Mouse (Mus musculus): ENCODE data around the gene Psmb8. TPM values are rescaled to one million over a fixed set of nuclear protein-coding genes. Genes with fewer than 3 reads are reported as not detected.

The Psmb8 gene
- polyA plus RNA-seq, 1 experiment = 16.1 TPM

GRCm38 (mm10) chr17:34201506-34202055 is 4.1 kb downstream of the Psmb8 start:
- TF ChIP-seq CTCF (IDR thresholded peaks at IDR 0.05; ENCODE audit: borderline replicate concordance, insufficient read depth, low read length) = no peak
- no peak for TF ChIP-seq POLR2A (IDR thresholded peaks at IDR 0.05; ENCODE audit: low read depth, low read length)
- H3K27ac ChIP-seq (ENCODE audit: insufficient read depth, low read length) = no peak overlapping the region
- no peak overlapping the region for H3K4me3 ChIP-seq (ENCODE audit: insufficient read depth, low read length)
- no peaks in the 10 kb centered on the region for H3K4me1 ChIP-seq (ENCODE audit: control insufficient read depth, insufficient read depth, low read length)

DNA sequence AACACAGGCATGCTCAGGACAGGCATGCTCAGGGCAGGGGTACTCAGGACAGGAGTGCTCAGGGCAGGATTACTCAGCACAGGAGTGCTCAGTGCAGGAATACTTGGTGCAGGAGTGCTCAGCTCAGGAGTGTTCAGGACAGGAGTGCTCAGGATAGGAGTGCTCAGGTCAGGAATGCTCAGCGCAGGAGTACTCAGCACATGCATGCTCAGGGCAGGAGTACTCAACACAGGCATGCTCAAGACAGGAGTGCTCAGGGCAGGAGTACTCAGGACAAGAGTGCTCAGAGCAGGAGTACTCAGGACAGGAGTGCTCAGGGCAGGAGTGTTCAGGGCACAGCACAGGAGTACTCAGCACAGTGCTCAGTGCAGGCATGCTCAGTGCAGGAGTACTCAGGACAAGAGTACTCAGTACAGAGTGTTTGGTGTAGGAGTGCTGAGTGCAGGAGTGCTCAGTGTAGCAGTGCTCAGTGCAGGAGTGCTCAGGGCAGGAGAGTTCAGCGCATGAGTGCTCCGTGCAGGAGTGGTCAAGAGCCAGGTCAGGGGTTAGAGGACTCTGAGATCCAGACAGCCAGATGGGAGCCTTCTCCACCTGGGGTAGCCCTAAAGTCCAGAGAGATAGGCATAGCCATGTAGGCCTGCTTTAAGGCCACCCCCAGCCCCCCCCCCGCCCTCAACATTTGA is 5.4 kb downstream of the Psmb8 start:
- Histone ChIP-seq H3K4me3 (ENCODE audit: insufficient read depth, low read length) (no peak overlapping the region), H3K27ac (ENCODE audit: insufficient read depth, low read length) (no peak overlapping the region), H3K4me1 (ENCODE audit: control insufficient read depth, insufficient read depth, low read length) (no peaks in the 10 kb centered on the region)
- TF ChIP-seq POLR2A (IDR thresholded peaks at IDR 0.05; ENCODE audit: low read depth, low read length) = no peak
- no peak for TF ChIP-seq CTCF (IDR thresholded peaks at IDR 0.05; ENCODE audit: borderline replicate concordance, insufficient read depth, low read length)

GRCm38 (mm10) chr17:34203444-34203843 is 5.9 kb downstream of the Psmb8 start, which contains the start of gene Tap2:
Gene Tap2, plus strand, starts transcription at chr17:34203527.
- Histone ChIP-seq H3K4me3 (ENCODE audit: insufficient read depth, low read length) (peak within 1 kb of the TSS; percentile 82), H3K4me1 (ENCODE audit: control insufficient read depth, insufficient read depth, low read length) (no peaks in the 10 kb centered on the region), H3K27ac (ENCODE audit: insufficient read depth, low read length) (no peak within 1 kb of the TSS)
- TF ChIP-seq CTCF (IDR thresholded peaks at IDR 0.05; ENCODE audit: borderline replicate concordance, insufficient read depth, low read length) (no peak), POLR2A (IDR thresholded peaks at IDR 0.05; ENCODE audit: low read depth, low read length) (no peak)

- TF ChIP-seq CTCF (IDR thresholded peaks at IDR 0.05; ENCODE audit: borderline replicate concordance, insufficient read depth, low read length) (peak; percentile 87), POLR2A (IDR thresholded peaks at IDR 0.05; ENCODE audit: low read depth, low read length) (0 out of 2 replicates have a peak, but pooled peaks have one; percentile 25)
- Histone ChIP-seq H3K4me3 (ENCODE audit: insufficient read depth, low read length) (peak overlapping the region; percentile 82), H3K27ac (ENCODE audit: insufficient read depth, low read length) (no peak overlapping the region), H3K4me1 (ENCODE audit: control insufficient read depth, insufficient read depth, low read length) (no peaks in the 10 kb centered on the region)
These were observed 6.9 kb downstream of the Psmb8 start for GRCm38 (mm10) chr17:34204303-34205010.

DNA sequence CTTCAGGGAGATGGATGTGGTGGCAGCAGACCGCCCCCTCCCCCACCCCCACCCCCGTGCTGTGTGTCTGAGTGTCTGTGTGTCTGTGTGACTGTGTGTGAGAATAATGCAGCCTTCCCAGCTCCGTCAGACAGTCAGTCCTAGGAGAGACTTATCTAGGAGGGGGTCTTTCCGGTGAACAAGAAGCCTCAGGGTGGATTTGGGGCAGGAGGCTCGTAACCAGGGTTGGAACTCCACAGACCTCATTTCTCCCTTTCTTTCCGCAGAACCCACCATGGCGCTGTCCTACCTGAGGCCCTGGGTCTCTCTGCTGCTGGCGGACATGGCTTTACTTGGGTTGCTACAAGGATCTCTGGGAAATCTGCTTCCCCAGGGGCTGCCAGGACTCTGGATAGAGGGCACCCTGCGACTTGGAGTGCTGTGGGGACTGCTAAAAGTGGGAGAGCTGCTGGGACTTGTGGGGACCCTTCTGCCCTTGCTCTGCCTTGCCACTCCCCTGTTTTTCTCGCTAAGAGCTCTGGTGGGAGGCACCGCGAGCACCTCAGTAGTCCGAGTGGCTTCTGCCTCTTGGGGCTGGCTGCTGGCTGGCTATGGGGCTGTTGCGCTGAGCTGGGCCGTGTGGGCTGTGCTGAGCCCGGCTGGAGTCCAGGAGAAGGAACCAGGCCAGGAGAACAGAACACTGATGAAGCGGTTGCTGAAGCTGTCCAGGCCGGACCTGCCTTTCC is 7.7 kb downstream of the Psmb8 start:
- TF ChIP-seq POLR2A (IDR thresholded peaks at IDR 0.05; ENCODE audit: low read depth, low read length) (no peak), CTCF (IDR thresholded peaks at IDR 0.05; ENCODE audit: borderline replicate concordance, insufficient read depth, low read length) (no peak)
- H3K4me1 ChIP-seq (ENCODE audit: control insufficient read depth, insufficient read depth, low read length) = no peaks in the 10 kb centered on the region
- H3K27ac ChIP-seq (ENCODE audit: insufficient read depth, low read length) = no peak overlapping the region
- H3K4me3 ChIP-seq (ENCODE audit: insufficient read depth, low read length) = peak overlapping the region; percentile 82

DNA sequence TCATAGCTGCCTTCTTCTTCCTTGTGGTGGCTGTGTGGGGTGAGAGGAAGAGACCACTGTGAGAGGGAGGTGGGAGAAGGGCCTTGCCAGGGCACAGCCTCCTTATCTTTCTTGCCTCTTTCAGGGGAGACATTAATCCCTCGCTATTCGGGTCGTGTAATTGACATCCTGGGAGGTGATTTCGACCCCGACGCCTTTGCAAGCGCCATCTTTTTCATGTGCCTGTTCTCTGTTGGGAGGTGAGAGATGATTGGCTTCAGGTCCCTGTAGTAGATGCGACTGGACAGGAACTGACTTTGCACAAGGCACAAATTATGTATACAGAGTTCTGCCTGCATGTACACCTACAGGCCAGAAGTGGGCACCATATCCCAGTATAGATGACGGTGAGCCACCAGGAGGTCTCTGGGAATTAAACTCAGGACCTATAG is 8.2 kb downstream of the Psmb8 start:
- Histone ChIP-seq H3K27ac (ENCODE audit: insufficient read depth, low read length) (no peak overlapping the region), H3K4me1 (ENCODE audit: control insufficient read depth, insufficient read depth, low read length) (no peaks in the 10 kb centered on the region), H3K4me3 (ENCODE audit: insufficient read depth, low read length) (no peak overlapping the region)
- TF ChIP-seq CTCF (IDR thresholded peaks at IDR 0.05; ENCODE audit: borderline replicate concordance, insufficient read depth, low read length) (0 out of 2 replicates have a peak, but pooled peaks have one; percentile 11), POLR2A (IDR thresholded peaks at IDR 0.05; ENCODE audit: low read depth, low read length) (no peak)

- no peaks in the 10 kb centered on the region for H3K4me1 ChIP-seq (ENCODE audit: control insufficient read depth, insufficient read depth, low read length)
- H3K27ac ChIP-seq (ENCODE audit: insufficient read depth, low read length) = no peak overlapping the region
- no peak for TF ChIP-seq CTCF (IDR thresholded peaks at IDR 0.05; ENCODE audit: borderline replicate concordance, insufficient read depth, low read length)
- TF ChIP-seq POLR2A (IDR thresholded peaks at IDR 0.05; ENCODE audit: low read depth, low read length) = no peak
- no peak overlapping the region for H3K4me3 ChIP-seq (ENCODE audit: insufficient read depth, low read length)
These were observed 9.2 kb downstream of the Psmb8 start for GRCm38 (mm10) chr17:34206731-34207130.

- Histone ChIP-seq H3K4me1 (ENCODE audit: control insufficient read depth, insufficient read depth, low read length) (no peaks in the 10 kb centered on the region), H3K27ac (ENCODE audit: insufficient read depth, low read length) (no peak overlapping the region), H3K4me3 (ENCODE audit: insufficient read depth, low read length) (no peak overlapping the region)
- TF ChIP-seq POLR2A (IDR thresholded peaks at IDR 0.05; ENCODE audit: low read depth, low read length) (no peak), CTCF (IDR thresholded peaks at IDR 0.05; ENCODE audit: borderline replicate concordance, insufficient read depth, low read length) (no peak)
These were observed 9.9 kb downstream of the Psmb8 start for GRCm38 (mm10) chr17:34207456-34207855.

GRCm38 (mm10) chr17:34207866-34208265 is 10.3 kb downstream of the Psmb8 start:
- no peak for TF ChIP-seq POLR2A (IDR thresholded peaks at IDR 0.05; ENCODE audit: low read depth, low read length)
- TF ChIP-seq CTCF (IDR thresholded peaks at IDR 0.05; ENCODE audit: borderline replicate concordance, insufficient read depth, low read length) = no peak
- H3K4me1 ChIP-seq (ENCODE audit: control insufficient read depth, insufficient read depth, low read length) = no peaks in the 10 kb centered on the region
- no peak overlapping the region for H3K4me3 ChIP-seq (ENCODE audit: insufficient read depth, low read length)
- no peak overlapping the region for H3K27ac ChIP-seq (ENCODE audit: insufficient read depth, low read length)
